Mouse (Mus musculus): ENCODE results near the gene Nmt1.

DNA sequence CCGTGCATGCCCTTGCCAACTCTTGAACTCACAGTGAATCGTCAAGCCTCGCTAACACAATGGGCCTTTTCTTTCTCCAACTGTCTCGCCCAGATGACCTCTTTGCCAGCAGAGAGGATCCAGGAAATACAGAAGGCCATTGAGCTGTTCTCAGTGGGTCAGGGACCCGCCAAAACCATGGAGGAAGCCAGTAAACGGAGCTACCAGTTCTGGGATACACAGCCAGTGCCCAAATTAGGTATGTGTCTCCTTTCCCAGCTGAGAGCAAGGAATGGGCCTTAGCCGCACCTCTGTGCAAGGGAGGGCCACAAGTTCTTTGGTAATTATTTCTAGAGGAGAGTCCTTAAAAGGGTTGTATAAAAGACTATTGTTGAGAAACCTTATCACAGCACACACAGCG lies 18.3 kb downstream of the Nmt1 start:
- TF ChIP-seq CTCF (IDR thresholded peaks at IDR 0.05; ENCODE audit: low read depth, low read length): no peak
- TF ChIP-seq TAL1 (conservative IDR thresholded peaks at IDR 0.05; ENCODE audit: low read depth, low read length): no peak
- TF ChIP-seq GATA1 (IDR thresholded peaks at IDR 0.05; ENCODE audit: borderline replicate concordance, low read length): no peak

All from G1E (cell line).